Mouse (Mus musculus) left cerebral cortex, postnatal 14 days (tissue): ENCODE measurements around the gene Slc25a1. TPM values are rescaled to one million over a fixed set of nuclear protein-coding genes. Genes with fewer than 3 reads are reported as not detected.
A peak's percentile ranks its signal among the peaks of the same experiment; 100 is the strongest.

Source experiments
- DNase-seq, 2 experiments: peaks; one replicate each; pipeline ENCODE4 v3.0.0; 2021 to 2022; ENCODE audit warnings: low spot score in 2 of 2, mixed read lengths in 1 of 2
- intact Hi-C: fragments of 180-260 bp; cut with DNase I; formaldehyde crosslinking; loops from one replicate; pipeline ENCODE4 v1.15.1; 2025
- total RNA-seq, 2 experiments: library from RNA; stranded (reverse); gene quantifications; 2 replicates each; pipeline ENCODE4 v1.2.3; 2021

Gene Slc25a1
- total RNA-seq, 2 experiments from 2014 or later: 52.4 to 53.8 TPM

GRCm38 (mm10) chr16:17928627-17929104 is 647 bp upstream of the Slc25a1 start:
- intact Hi-C loops: loop anchor here (5.0 to 10.0 kb wide), 2 partner anchors 109 to 286 kb away; partner anchors contain the start of gene Ccdc188
- peak; percentile 59 to 74 for DNase-seq

- intact Hi-C loops: loop anchor here (5.0 to 10.0 kb wide), 2 partner anchors 110 to 287 kb away; partner anchors contain the start of gene Ccdc188
- no peak for DNase-seq
Observed at GRCm38 (mm10) chr16:17927351-17928082, 502 bp downstream of the Slc25a1 start.

- intact Hi-C loops: loop anchor here (10.0 kb wide), 1 partner anchor 293 kb away; the partner anchor contains the start of gene Ccdc188
- DNase-seq: peak in 1 of 2 experiments; percentile 51
Observed at GRCm38 (mm10) chr16:17922163-17922538, 5.9 kb downstream of the Slc25a1 start.

- DNase-seq: peak; percentile 98
- intact Hi-C loops: loop anchor here (10.0 kb wide), 1 partner anchor 293 kb away; the partner anchor contains the start of gene Ccdc188
Observed at GRCm38 (mm10) chr16:17921325-17922162, 6.5 kb downstream of the Slc25a1 start.

- DNase-seq: no peak
- intact Hi-C loops: loop anchor here (10.0 kb wide), 1 partner anchor 294 kb away; the partner anchor contains the start of gene Ccdc188
Observed at GRCm38 (mm10) chr16:17920586-17920985, 7.4 kb downstream of the Slc25a1 start.

GRCm38 (mm10) chr16:17914307-17915249 is 13.4 kb downstream of the Slc25a1 start, which contains the start of gene Gsc2:
Gsc2 (minus strand) TSS chr16:17915059.
- peak in 1 of 2 experiments; percentile 36 for DNase-seq
- intact Hi-C loops: loop anchor here (5.0 kb wide), 1 partner anchor 73 kb away; no protein-coding TSS in a partner anchor

- intact Hi-C loops: loop anchor here (2.0 to 5.0 kb wide), 2 partner anchors 76 to 136 kb away; no protein-coding TSS in a partner anchor
- DNase-seq: peak; percentile 94 to 96
Observed at GRCm38 (mm10) chr16:17911052-17911595, 16.9 kb downstream of the Slc25a1 start, which contains the start of gene Ess2. Ess2 (minus strand) TSS chr16:17911348.

GRCm38 (mm10) chr16:17898462-17898861 is 29.6 kb downstream of the Slc25a1 start, which contains the start of the genes Dgcr2 and Tssk2:
Dgcr2 (minus strand) TSS chr16:17898562.
Tssk2 (plus strand) TSS chr16:17898637.
- intact Hi-C loops: no loop called here
- no peak for DNase-seq

- DNase-seq: no peak
- intact Hi-C loops: no loop called here
Observed at GRCm38 (mm10) chr16:17896091-17896490, 31.9 kb downstream of the Slc25a1 start.

- intact Hi-C loops: no loop called here
- DNase-seq: no peak
Observed at GRCm38 (mm10) chr16:17893923-17894322, 34.1 kb downstream of the Slc25a1 start, which contains the start of gene Tssk1. Tssk1 (plus strand) TSS chr16:17894223.

GRCm38 (mm10) chr16:17892606-17893005 is 35.4 kb downstream of the Slc25a1 start:
- no peak for DNase-seq
- intact Hi-C loops: no loop called here

- DNase-seq: peak; percentile 99
- intact Hi-C loops: no loop called here
Observed at GRCm38 (mm10) chr16:17891567-17891959, 36.5 kb downstream of the Slc25a1 start, which contains the start of gene Gm20518. Gm20518 (minus strand) TSS chr16:17891671.

GRCm38 (mm10) chr16:17890917-17891566 is 37.0 kb downstream of the Slc25a1 start:
- DNase-seq: peak; percentile 53 to 59
- intact Hi-C loops: no loop called here

- DNase-seq: no peak
Observed at GRCm38 (mm10) chr16:17890342-17890727, 37.7 kb downstream of the Slc25a1 start.

GRCm38 (mm10) chr16:17889689-17890341 is 38.2 kb downstream of the Slc25a1 start:
- no peak for DNase-seq
- intact Hi-C loops: no loop called here

More at GRCm38 (mm10) chr16:17890342-17890727, 37.7 kb downstream of the Slc25a1 start:
- intact Hi-C loops: no loop called here

GRCm38 (mm10) chr16:17884116-17884515 is 43.9 kb downstream of the Slc25a1 start:
- intact Hi-C loops: no loop called here
- DNase-seq: no peak

- intact Hi-C loops: no loop called here
- DNase-seq: no peak
Observed at GRCm38 (mm10) chr16:17882196-17882595, 45.8 kb downstream of the Slc25a1 start.
